Mouse (Mus musculus) liver, adult (tissue): ENCODE data around the gene Rgs6.

ENCODE experiments used
- GATA4 ChIP-seq: IDR thresholded peaks from 2 replicates; pipeline ENCODE4 v1.6.1; 2014; ENCODE audit warnings: mild to moderate bottlenecking, low read length; ENCODE audit not compliant: insufficient replicate concordance

Gene Rgs6

GRCm38 (mm10) chr12:83204361-83204760 lies 616.3 kb downstream of the Rgs6 start:
- no peak for TF ChIP-seq GATA4

- no peak for TF ChIP-seq GATA4
Measured at GRCm38 (mm10) chr12:83206866-83207265, 618.8 kb downstream of the Rgs6 start.

- no peak for TF ChIP-seq GATA4
Measured at GRCm38 (mm10) chr12:83207481-83207880, 619.4 kb downstream of the Rgs6 start.

GRCm38 (mm10) chr12:83208011-83208410 lies 619.9 kb downstream of the Rgs6 start:
- no peak for TF ChIP-seq GATA4

- TF ChIP-seq GATA4 = no peak
Measured at GRCm38 (mm10) chr12:83208841-83209240, 620.7 kb downstream of the Rgs6 start.

- TF ChIP-seq GATA4 = no peak
Measured at GRCm38 (mm10) chr12:83209461-83209860, 621.4 kb downstream of the Rgs6 start.

- no peak for TF ChIP-seq GATA4
Measured at GRCm38 (mm10) chr12:83210294-83210693, 622.2 kb downstream of the Rgs6 start.

GRCm38 (mm10) chr12:83210735-83211134 lies 622.6 kb downstream of the Rgs6 start:
- no peak for TF ChIP-seq GATA4

GRCm38 (mm10) chr12:83211146-83211822 lies 623.2 kb downstream of the Rgs6 start:
- TF ChIP-seq GATA4 = no peak
